Mouse (Mus musculus) heart, embryonic 14.5 days (tissue): ENCODE results near the gene Hcfc2. TPM values are rescaled to one million over a fixed set of nuclear protein-coding genes. Genes with fewer than 3 reads are reported as not detected.

Experiments used
- ATAC-seq: fragments of 200-750 bp; cut with Nextera tagmentation; 2 replicates; pipeline ENCODE4 v1.8.0; 2017; ENCODE audit warnings: low read depth, moderate TSS enrichment; ENCODE audit not compliant: insufficient number of reproducible peaks, insufficient read depth, low FRiP score
- H3K27ac ChIP-seq, 2 experiments: fragments of 200-500 bp in 1 of 2; fragments of 300-500 bp in 1 of 2; sonication (generic) in 1 of 2; replicated peaks in 1 of 2; 2 replicates each; pipeline ENCODE4 v1.5.1; 2012 to 2014; ENCODE audit warnings: low read depth in 2 of 2, low read length in 2 of 2, control low read depth in 1 of 2, mild to moderate bottlenecking in 1 of 2, mixed read lengths in 1 of 2; ENCODE audit not compliant: control insufficient read depth in 1 of 2, insufficient read depth in 1 of 2
- H3K27me3 ChIP-seq: fragments of 300-500 bp; sonication (generic); 2 replicates; pipeline ENCODE4 v1.6.1; 2014; ENCODE audit warnings: mild to moderate bottlenecking, low read length, control low read depth; ENCODE audit not compliant: control insufficient read depth, insufficient read depth
- H3K36me3 ChIP-seq: fragments of 300-500 bp; sonication (generic); 2 replicates; pipeline ENCODE4 v1.6.1; 2014; ENCODE audit warnings: mild to moderate bottlenecking, control low read depth, low read length, mixed read lengths; ENCODE audit not compliant: control insufficient read depth, insufficient read depth
- H3K4me1 ChIP-seq, 2 experiments: fragments of 200-500 bp in 1 of 2; fragments of 300-500 bp in 1 of 2; sonication (generic) in 1 of 2; 2 replicates each; pipeline ENCODE4 v1.6.1; 2012 to 2014; ENCODE audit warnings: low read length in 2 of 2, control low read depth in 1 of 2, mixed read lengths in 1 of 2; ENCODE audit not compliant: control insufficient read depth in 2 of 2, insufficient read depth in 2 of 2
- H3K4me2 ChIP-seq: fragments of 300-500 bp; sonication (generic); 2 replicates; pipeline ENCODE4 v1.6.1; 2014; ENCODE audit warnings: mild to moderate bottlenecking, low read length
- H3K4me3 ChIP-seq, 2 experiments: fragments of 200-500 bp in 1 of 2; fragments of 300-500 bp in 1 of 2; sonication (generic) in 1 of 2; 2 replicates each; pipeline ENCODE4 v1.5.1; 2012 to 2014; ENCODE audit warnings: low read length in 2 of 2, mild to moderate bottlenecking in 2 of 2, control low read depth in 1 of 2, low read depth in 1 of 2, moderate library complexity in 1 of 2; ENCODE audit not compliant: control insufficient read depth in 1 of 2, insufficient read depth in 1 of 2
- H3K9ac ChIP-seq: fragments of 300-500 bp; sonication (generic); 2 replicates; pipeline ENCODE4 v1.6.1; 2014; ENCODE audit warnings: mild to moderate bottlenecking, low read length
- H3K9me3 ChIP-seq: fragments of 300-500 bp; sonication (generic); 2 replicates; pipeline ENCODE4 v1.6.1; 2016; ENCODE audit warnings: low read length, control low read depth; ENCODE audit not compliant: control insufficient read depth
- WGBS: fragments of 180-500 bp; shearing (Covaris S2); extraction: QIAGEN DNeasy Blood & Tissue Kit; methylation state at CpG from one replicate; pipeline ENCODE4 v1.1.7; 2014; 5-methylcytosine and 5-hydroxymethylcytosine counted together
- polyA plus RNA-seq: library from polyadenylated mRNA; unstranded; fragments of >200 nt; fragmentation: Nextera tagmentation; extraction: Ambion mirVana; gene quantifications from 2 replicates; pipeline ENCODE4 v1.2.1, GENCODE M21; 2014

The Hcfc2 gene
- polyA plus RNA-seq, 1 experiment from 2014 or later: 40.2 TPM

- no peak overlapping the region for H3K4me2 ChIP-seq
- H3K27me3 ChIP-seq: no peaks in the 10 kb centered on the region
- H3K36me3 ChIP-seq: peaks cover 53% of the 10 kb centered on the region
- H3K4me3 ChIP-seq: no peak overlapping the region
- WGBS: 77% methylated on average over 9 of the region's 9 CpGs
- no peak overlapping the region for H3K9ac ChIP-seq
- peaks cover 8 to 27% of the 10 kb centered on the region in 2 experiments for H3K4me1 ChIP-seq
- ATAC-seq: no peak
- H3K27ac ChIP-seq: no peak overlapping the region
- no peaks in the 10 kb centered on the region for H3K9me3 ChIP-seq
Measured at GRCm38 (mm10) chr10:82761037-82761811, 65.3 kb downstream of the Hcfc2 start.

- H3K4me1 ChIP-seq: peaks cover 8 to 27% of the 10 kb centered on the region in 2 experiments
- peak overlapping the region; percentile 68 for H3K4me2 ChIP-seq
- H3K9ac ChIP-seq: peak overlapping the region; percentile 96
- no peaks in the 10 kb centered on the region for H3K27me3 ChIP-seq
- peak overlapping the region; percentile 97 to 100 for H3K27ac ChIP-seq
- H3K36me3 ChIP-seq: peaks cover 35% of the 10 kb centered on the region
- no peaks in the 10 kb centered on the region for H3K9me3 ChIP-seq
- H3K4me3 ChIP-seq: peak overlapping the region; percentile 69 to 98
- peak; percentile 44 for ATAC-seq
- under 1% methylated on average over 31 of the region's 48 CpGs for WGBS
Measured at GRCm38 (mm10) chr10:82762756-82763681, 67.1 kb downstream of the Hcfc2 start.

- H3K4me3 ChIP-seq: peak within 1 kb of the TSS; percentile 69 to 98
- peak within 1 kb of the TSS; percentile 97 to 100 for H3K27ac ChIP-seq
- H3K4me1 ChIP-seq: peaks cover 8 to 27% of the 10 kb centered on the region in 2 experiments
- peak within 1 kb of the TSS; percentile 96 for H3K9ac ChIP-seq
- peak within 1 kb of the TSS; percentile 68 for H3K4me2 ChIP-seq
- peaks cover 26% of the 10 kb centered on the region for H3K36me3 ChIP-seq
- ATAC-seq: peak; percentile 95
- under 1% methylated on average over 64 of the region's 68 CpGs for WGBS
- H3K9me3 ChIP-seq: no peaks in the 10 kb centered on the region
- no peaks in the 10 kb centered on the region for H3K27me3 ChIP-seq
Measured at GRCm38 (mm10) chr10:82763840-82764631, 68.1 kb downstream of the Hcfc2 start, which contains the start of gene Nfyb. TSS of gene Nfyb (minus strand) at chr10:82764144.

- WGBS: 22% methylated on average over 9 of the region's 9 CpGs
- Histone ChIP-seq H3K27me3 (no peaks in the 10 kb centered on the region), H3K27ac (no peak overlapping the region), H3K9me3 (no peaks in the 10 kb centered on the region), H3K4me1 (peaks cover 3 to 4% of the 10 kb centered on the region in 2 experiments; a peak in 3 of 4 replicates), H3K4me3 (no peak overlapping the region), H3K4me2 (no peak overlapping the region), H3K36me3 (no peaks in the 10 kb centered on the region), H3K9ac (no peak overlapping the region)
- ATAC-seq: no peak
Measured at GRCm38 (mm10) chr10:82768901-82769300, 72.9 kb downstream of the Hcfc2 start.

- no peaks in the 10 kb centered on the region for H3K27me3 ChIP-seq
- H3K36me3 ChIP-seq: no peaks in the 10 kb centered on the region
- no peaks in the 10 kb centered on the region for H3K9me3 ChIP-seq
- H3K4me1 ChIP-seq: no peaks in the 10 kb centered on the region
- WGBS: 79% methylated on average over 2 of the region's 2 CpGs
- no peak overlapping the region for H3K4me3 ChIP-seq
- no peak for ATAC-seq
- no peak overlapping the region for H3K4me2 ChIP-seq
- H3K9ac ChIP-seq: no peak overlapping the region
- H3K27ac ChIP-seq: no peak overlapping the region
Measured at GRCm38 (mm10) chr10:82770713-82771112, 74.8 kb downstream of the Hcfc2 start.

GRCm38 (mm10) chr10:82771595-82772170 is 75.7 kb downstream of the Hcfc2 start:
- 66% methylated on average over 9 of the region's 9 CpGs for WGBS
- Histone ChIP-seq H3K4me1 (no peaks in the 10 kb centered on the region), H3K36me3 (no peaks in the 10 kb centered on the region), H3K4me2 (no peak overlapping the region), H3K27me3 (no peaks in the 10 kb centered on the region), H3K9me3 (no peaks in the 10 kb centered on the region), H3K9ac (no peak overlapping the region), H3K27ac (no peak overlapping the region), H3K4me3 (no peak overlapping the region)
- no peak for ATAC-seq

GRCm38 (mm10) chr10:82774841-82775240 is 78.9 kb downstream of the Hcfc2 start:
- 92% methylated on average over 5 of the region's 5 CpGs for WGBS
- Histone ChIP-seq H3K9me3 (no peaks in the 10 kb centered on the region), H3K27ac (no peak overlapping the region), H3K27me3 (no peaks in the 10 kb centered on the region), H3K4me3 (no peak overlapping the region), H3K36me3 (no peaks in the 10 kb centered on the region), H3K9ac (no peak overlapping the region), H3K4me2 (no peak overlapping the region), H3K4me1 (peaks cover 4 to 7% of the 10 kb centered on the region in 2 experiments; a peak in 3 of 4 replicates)
- no peak for ATAC-seq
